Mouse (Mus musculus) mesoderm, embryonic 11.5 days (tissue): ENCODE measurements around the gene Htr2b.
A peak's percentile ranks its signal among the peaks of the same experiment; 100 is the strongest.

Experiments used
- DNase-seq: peaks from one replicate; pipeline ENCODE4 v3.0.0-alpha.2; 2012; ENCODE audit warnings: low read depth, low spot score

Htr2b gene

DNA sequence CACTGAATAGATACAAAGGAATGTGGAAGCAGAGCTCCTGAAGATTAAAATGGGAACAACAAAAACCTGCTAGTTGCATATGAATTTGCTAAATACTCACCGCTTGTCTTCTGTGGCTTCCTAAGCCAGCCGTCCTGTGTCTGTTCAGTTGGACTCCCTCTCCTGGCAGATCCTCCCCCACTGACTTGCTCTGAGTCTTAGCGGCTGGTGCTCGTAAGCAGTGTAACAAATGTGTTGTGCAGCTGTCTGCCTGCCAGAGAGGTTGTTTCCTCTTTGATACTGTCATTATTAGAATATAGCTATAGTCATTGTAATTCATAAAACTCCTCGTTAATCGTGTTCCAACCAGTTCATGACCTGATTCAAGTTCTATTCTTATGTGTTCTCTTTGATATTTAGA, at the start of gene Htr2b:
Gene Htr2b (minus strand): TSS at position 192 of the 400 bp plus-strand sequence.
- peak; percentile 4 for DNase-seq

DNA sequence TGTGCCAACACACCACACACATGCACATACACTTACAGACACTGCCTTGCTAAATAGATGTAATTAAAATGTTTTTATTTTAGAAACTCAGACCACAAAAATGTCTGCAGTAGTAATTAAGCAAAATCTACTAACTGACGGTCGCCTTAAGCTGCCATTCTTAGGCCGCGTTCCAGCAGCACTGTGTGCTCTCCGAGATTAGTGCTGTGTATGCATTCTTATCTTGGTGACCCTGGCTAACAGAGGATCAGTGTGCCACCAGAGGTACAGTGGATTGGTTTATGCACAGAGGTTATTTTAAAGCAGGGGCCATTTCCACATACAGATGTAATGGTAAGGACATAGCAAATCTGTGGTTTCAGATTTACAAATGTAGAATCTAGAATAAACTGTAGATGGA, 49.3 kb upstream of the Htr2b start:
- DNase-seq = no peak

GRCm38 (mm10) chr1:86160479-86160878, 48.7 kb upstream of the Htr2b start:
- DNase-seq = no peak

DNA sequence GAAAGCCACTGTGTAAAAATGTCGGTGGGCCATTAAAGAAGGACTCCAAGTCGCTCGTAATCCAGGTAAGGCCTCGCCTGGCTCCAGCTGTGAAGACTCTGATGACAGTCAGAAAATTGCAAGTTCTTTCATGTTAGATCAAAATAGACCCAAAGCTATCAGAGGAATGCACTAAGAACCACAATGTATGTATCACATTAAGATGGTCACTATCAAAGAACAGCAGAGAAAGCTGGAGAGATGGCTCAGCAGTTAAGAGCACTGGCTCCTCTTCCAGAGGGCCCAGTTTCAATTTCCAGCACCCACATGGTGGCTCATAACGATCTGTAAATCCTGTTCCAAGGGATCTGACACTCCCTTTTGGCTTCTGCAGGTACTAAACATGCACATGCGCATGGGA, 48.3 kb upstream of the Htr2b start:
- DNase-seq = no peak

DNA sequence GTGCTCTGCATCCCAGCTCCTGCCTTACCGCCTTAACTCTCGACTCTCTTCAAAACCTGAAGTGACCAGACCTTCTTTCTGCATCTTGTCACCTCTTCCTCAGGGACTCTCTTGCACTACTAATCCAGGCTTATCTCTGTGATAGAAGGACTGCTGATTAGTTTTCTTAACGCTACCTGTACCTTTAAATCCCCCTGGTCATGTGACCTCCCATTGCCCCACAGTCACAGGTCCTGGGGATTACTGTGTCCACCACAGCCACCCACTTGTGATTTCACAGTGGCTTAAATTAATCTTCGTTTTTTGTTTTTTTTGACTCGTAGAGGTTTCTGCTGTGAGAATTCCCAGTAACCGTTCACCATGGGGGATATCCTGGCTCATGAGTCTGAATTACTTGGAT, 44.8 kb upstream of the Htr2b start:
- no peak for DNase-seq

DNA sequence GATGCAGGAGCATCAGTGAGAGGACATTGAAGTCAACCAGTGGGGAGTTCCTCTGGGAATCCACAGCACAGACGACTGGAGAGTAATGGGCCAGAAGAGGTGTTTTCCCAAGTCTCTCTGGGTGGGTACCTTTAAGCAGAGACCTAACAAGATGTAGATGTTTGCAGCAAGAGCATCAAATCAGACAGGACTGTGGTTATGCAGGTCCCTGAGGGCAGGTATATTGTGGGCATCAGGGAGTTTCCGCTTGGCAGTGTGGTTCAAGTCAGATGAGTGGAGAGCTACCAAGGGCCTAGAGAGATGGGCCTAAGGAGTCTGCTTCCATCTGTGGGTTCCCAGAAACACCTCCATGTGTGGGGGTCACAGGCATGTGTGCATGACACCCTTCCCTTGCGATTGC, 44.3 kb upstream of the Htr2b start:
- DNase-seq = no peak

DNA sequence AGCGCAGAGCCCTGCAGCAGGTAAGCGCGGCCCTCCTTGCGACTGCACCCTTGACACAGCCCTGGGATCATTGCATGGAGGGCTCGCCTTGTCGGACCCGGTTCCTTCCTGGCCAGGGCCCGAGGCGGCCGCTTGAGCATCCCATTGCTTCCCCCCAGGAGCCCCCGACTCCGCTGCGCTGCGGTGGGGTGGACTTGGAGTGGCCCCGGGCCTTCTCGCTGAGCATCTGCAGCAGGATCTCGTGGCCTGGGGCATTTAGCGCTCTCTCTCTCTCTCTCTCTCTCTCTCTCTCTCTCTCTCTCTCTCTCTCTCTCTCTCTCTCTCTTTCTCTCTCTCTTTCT, 43.0 kb upstream of the Htr2b start:
- DNase-seq = no peak

GRCm38 (mm10) chr1:86154133-86154823, 42.5 kb upstream of the Htr2b start, which contains the start of gene Armc9:
Gene Armc9 (plus strand): TSS chr1:86154780.
- DNase-seq = peak; percentile 96

- DNase-seq = no peak
Observed at GRCm38 (mm10) chr1:86152618-86153017, 40.8 kb upstream of the Htr2b start.

DNA sequence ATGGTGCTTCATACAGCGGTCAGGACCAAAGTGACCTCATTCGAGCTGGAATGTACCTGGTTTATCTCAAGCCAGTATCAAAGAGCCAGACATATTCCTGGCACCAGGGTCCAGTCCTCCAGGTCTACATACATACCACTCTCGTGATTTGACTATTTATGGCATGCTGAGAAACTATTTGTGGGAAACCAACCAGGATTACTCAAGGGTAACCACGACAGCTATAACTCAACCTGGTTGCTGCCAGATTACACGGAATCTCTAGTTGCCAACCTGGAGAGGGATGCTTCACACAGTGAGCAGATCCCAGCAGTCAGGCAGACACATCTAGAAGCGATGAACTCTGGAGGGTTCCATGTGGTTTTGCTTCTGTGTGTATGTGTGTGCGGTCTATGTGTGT, 39.6 kb upstream of the Htr2b start:
- DNase-seq = no peak

DNA sequence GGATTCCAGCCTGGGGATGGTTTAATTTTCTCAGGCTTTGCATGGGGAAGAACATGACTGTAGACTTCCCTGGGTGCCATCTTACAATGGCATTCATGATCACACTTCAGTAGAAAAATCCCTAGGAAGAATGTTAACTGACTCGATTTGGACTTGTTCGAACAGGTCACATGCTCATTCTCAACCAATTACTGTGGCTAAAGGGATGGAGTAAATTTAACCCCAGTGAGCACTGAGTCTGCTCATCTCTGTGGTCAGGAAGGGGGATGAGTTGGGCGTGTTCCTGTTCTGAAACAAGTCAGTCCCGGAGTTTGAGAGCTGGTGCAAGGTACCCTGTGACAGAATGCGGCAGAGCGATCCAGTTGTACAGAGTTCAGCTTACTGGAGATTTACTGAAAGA, 39.2 kb upstream of the Htr2b start:
- DNase-seq = no peak

GRCm38 (mm10) chr1:86148161-86148560, 36.4 kb upstream of the Htr2b start:
- DNase-seq = no peak

DNA sequence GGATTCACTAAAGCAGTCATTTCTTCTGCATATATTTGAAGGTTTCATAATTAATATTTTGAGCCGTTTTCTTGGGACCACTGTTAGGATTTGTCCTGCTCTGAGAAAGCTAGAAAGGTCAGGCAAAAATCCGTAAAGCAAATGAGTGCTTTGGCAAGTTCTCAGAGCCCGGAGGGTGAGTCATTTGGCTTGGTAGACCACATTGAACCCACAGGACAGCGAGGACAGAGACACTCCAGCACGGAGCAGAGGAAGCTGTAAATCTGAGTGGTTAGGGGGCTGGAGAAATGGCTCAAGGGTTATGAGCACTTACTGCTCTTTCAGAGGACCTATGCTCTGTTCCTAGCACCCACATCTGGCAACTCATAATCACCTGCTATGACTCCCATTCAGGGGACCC, 35.8 kb upstream of the Htr2b start:
- DNase-seq = no peak

GRCm38 (mm10) chr1:86146293-86146692, 34.5 kb upstream of the Htr2b start:
- DNase-seq = no peak

DNA sequence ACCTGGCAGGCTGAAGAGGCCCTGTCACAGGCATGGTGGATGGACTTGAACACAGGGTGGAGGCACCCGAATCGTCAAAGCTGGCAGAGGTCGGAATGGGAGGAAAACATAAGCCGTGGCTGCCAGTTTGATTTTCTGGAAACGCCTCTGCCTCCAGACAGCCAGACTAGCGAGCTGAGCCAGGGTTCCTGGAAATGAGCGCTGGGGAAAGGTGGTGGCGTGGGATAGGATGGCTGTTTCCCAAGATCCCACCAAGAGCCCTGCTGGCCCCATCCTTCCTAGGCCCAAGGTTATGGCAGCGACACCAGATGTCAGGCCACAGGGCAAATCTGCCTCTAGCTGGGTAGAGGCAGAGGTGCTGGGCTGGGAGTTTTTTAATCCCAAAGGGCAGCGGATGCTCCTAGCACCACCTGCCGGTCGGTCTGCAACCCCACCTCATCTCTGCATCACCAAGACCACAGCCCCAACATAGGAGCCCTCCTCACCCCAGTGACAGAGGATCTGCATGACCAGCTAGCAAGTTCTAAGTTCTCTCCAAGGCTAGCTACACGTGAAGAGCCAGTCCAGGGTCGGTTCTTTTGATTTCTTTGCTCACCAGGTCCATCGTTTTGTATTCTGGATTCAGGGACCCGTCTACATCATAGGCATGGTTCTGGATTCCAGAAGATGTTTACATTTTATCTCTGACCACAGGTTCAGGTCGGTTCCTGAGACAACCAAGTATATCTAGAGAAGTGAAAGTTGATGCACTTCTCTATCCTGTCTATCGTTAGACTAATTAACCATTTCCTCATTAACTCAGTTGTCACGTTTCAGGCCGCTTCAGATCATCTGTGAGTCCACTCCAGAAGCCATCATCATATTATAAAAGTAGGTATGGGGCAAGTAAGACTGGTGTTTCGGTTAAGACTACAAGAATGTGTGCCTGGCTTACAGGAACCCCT, 32.5 kb upstream of the Htr2b start:
- no peak for DNase-seq

DNA sequence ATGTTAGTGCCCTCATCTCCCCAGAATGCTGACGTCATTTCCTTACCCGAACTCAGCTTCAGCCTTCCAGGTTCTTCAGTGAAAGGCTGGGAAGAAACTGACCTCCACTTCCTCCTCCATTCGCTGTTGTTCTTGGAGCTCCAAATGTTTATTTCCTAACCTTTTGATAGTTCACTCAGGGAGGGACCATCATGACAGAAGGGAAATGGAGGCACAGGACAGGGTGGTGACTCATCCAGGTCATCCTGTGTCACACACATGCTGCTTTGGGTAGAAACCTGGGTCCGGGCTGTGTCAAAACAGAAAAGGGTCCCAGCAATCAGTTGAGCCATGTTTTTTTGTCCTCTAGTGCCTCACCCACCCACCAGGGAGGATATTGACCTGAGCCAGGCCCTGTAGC, 31.4 kb upstream of the Htr2b start:
- no peak for DNase-seq

GRCm38 (mm10) chr1:86141081-86141480, 29.3 kb upstream of the Htr2b start:
- no peak for DNase-seq

DNA sequence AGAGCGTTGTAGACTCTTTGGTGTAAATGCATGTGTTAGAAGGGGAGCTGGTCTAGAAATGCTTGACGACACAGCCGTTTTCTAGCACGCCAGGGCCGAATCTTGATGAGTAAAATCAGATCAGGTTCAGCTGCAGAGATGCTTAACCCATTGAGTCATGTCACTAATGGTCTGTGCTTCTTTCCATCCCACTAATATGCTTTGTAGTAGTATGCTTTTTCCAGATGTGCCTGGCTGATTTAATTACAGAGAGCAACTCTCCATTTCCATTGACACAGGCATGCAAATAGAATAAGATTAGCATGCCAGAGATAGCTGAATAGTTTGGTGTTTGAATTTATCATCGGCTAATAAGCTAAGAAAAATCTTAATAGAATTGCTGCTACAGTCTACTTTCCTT, 23.5 kb upstream of the Htr2b start:
- DNase-seq = no peak

DNA sequence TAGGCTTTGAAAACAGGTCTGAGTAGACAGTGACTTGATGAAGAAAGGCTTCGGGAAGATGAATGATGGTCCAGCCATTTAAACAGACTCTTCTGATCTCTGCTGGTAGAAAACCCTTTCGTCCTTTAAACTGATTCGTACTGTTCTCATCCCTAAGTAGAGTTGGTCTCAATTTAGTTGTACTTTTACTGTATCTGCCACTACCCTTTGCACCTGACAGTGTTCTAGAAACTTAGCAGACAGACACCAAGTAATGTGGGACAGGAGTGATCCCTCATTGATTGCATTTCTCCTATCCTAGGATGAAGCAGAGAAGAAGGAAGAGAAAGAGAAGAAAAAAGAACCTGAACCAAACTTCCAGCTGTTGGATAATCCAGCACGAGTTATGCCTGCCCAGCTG, 21.6 kb upstream of the Htr2b start, which contains the start of gene Gm21972:
Gene Gm21972 (plus strand): TSS at position 301 of the 400 bp plus-strand sequence.
- no peak for DNase-seq

DNA sequence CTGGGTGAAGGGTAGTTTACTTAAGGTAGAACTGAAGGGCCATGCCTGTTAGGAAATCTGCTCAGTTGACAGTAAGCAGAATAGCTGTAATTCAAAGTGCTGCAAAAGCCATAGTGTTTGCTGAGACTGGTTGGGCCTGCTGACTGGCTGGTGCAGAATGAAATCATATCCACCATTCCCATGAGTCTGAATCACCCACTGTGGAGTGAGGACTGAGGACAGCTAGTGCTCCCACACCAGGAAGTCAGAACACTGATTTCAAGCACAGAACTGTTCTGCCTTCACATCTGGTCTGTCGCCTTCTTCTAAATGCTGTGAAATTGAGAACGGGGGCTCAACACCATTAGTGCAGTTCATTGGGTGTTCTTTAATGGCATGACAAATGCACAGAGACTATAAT, 14.3 kb upstream of the Htr2b start:
- no peak for DNase-seq

- DNase-seq = no peak
Observed at GRCm38 (mm10) chr1:86119549-86119948, 7.8 kb upstream of the Htr2b start.

GRCm38 (mm10) chr1:86114141-86114540, 2.4 kb upstream of the Htr2b start:
- no peak for DNase-seq

- DNase-seq = no peak
Observed at GRCm38 (mm10) chr1:86105054-86105453, 6.7 kb downstream of the Htr2b start.
